Mouse (Mus musculus) thymus, adult 2 months (tissue): ENCODE results near the gene Tfrc.

Experiments used
- CTCF ChIP-seq: fragments of 200-500 bp; IDR thresholded peaks from 2 replicates; pipeline ENCODE4 v1.5.1; 2012; ENCODE audit warnings: mild to moderate bottlenecking, control low read depth, low read length, moderate library complexity, borderline replicate concordance; ENCODE audit not compliant: control insufficient read depth, poor library complexity, insufficient read depth; ENCODE audit errors: extremely low read depth
- POLR2A ChIP-seq: fragments of 200-500 bp; IDR thresholded peaks from 2 replicates; pipeline ENCODE4 v1.6.1; 2012; ENCODE audit warnings: mild to moderate bottlenecking, low read length, control low read depth, moderate library complexity; ENCODE audit not compliant: control insufficient read depth, poor library complexity, insufficient read depth; ENCODE audit errors: extremely low read depth

- no peak for TF ChIP-seq CTCF
- no peak for TF ChIP-seq POLR2A
Measured at GRCm38 (mm10) chr16:32634183-32634582, 25.5 kb downstream of the Tfrc start.
